Mouse (Mus musculus) liver (tissue): Measurements from ENCODE around the gene 1700018B08Rik.

Source experiments
- DNase-seq: peaks from one replicate; pipeline ENCODE4 v3.0.0-alpha.2; 2020; ENCODE audit warnings: mixed read lengths

The 1700018B08Rik gene

GRCm38 (mm10) chr8:121561636-121562345, 17.7 kb upstream of the 1700018B08Rik start:
- no peak for DNase-seq

- DNase-seq = no peak
These were observed 16.4 kb upstream of the 1700018B08Rik start for GRCm38 (mm10) chr8:121560432-121561100.

- DNase-seq = no peak
These were observed 15.7 kb upstream of the 1700018B08Rik start for GRCm38 (mm10) chr8:121559801-121560200.

- no peak for DNase-seq
These were observed 14.4 kb upstream of the 1700018B08Rik start for GRCm38 (mm10) chr8:121558538-121558937.

GRCm38 (mm10) chr8:121557746-121558145, 13.6 kb upstream of the 1700018B08Rik start:
- DNase-seq = no peak

GRCm38 (mm10) chr8:121553831-121554475, 9.8 kb upstream of the 1700018B08Rik start:
- no peak for DNase-seq

- no peak for DNase-seq
These were observed 8.4 kb upstream of the 1700018B08Rik start for GRCm38 (mm10) chr8:121552506-121552905.

GRCm38 (mm10) chr8:121551065-121551985, 7.2 kb upstream of the 1700018B08Rik start:
- DNase-seq = no peak

- no peak for DNase-seq
These were observed 5.9 kb upstream of the 1700018B08Rik start for GRCm38 (mm10) chr8:121550056-121550455.

GRCm38 (mm10) chr8:121547132-121547531, 3.0 kb upstream of the 1700018B08Rik start:
- peak; percentile 80 for DNase-seq

GRCm38 (mm10) chr8:121544936-121545335, 816 bp upstream of the 1700018B08Rik start:
- DNase-seq = no peak

- DNase-seq = no peak
These were observed 1.2 kb downstream of the 1700018B08Rik start for GRCm38 (mm10) chr8:121542901-121543300.

GRCm38 (mm10) chr8:121541862-121542261, 2.3 kb downstream of the 1700018B08Rik start:
- DNase-seq = no peak

- DNase-seq = peak; percentile 32
These were observed 11.7 kb downstream of the 1700018B08Rik start for GRCm38 (mm10) chr8:121532381-121532780.

GRCm38 (mm10) chr8:121530639-121531038, 13.5 kb downstream of the 1700018B08Rik start:
- no peak for DNase-seq

GRCm38 (mm10) chr8:121528790-121529189, 15.3 kb downstream of the 1700018B08Rik start:
- no peak for DNase-seq

GRCm38 (mm10) chr8:121527751-121528150, 16.4 kb downstream of the 1700018B08Rik start:
- no peak for DNase-seq

- DNase-seq = no peak
These were observed 17.1 kb downstream of the 1700018B08Rik start for GRCm38 (mm10) chr8:121526811-121527550.

- DNase-seq = no peak
These were observed 18.9 kb downstream of the 1700018B08Rik start for GRCm38 (mm10) chr8:121525111-121525818.

GRCm38 (mm10) chr8:121513429-121513828, 30.7 kb downstream of the 1700018B08Rik start:
- DNase-seq = peak; percentile 76

- DNase-seq = no peak
These were observed 32.4 kb downstream of the 1700018B08Rik start for GRCm38 (mm10) chr8:121511751-121512150.
